Mouse (Mus musculus) E14TG2a.4 (cell line): Measurements from ENCODE around the gene Rnf157.

Source experiments
- CTCF ChIP-seq: conservative IDR thresholded peaks from 2 replicates; pipeline ENCODE4 v1.5.1; 2014; ENCODE audit warnings: low read length
- NANOG ChIP-seq: IDR thresholded peaks from 2 replicates; pipeline ENCODE4 v1.6.1; 2014; ENCODE audit warnings: borderline replicate concordance, low read length, mixed read lengths

DNA sequence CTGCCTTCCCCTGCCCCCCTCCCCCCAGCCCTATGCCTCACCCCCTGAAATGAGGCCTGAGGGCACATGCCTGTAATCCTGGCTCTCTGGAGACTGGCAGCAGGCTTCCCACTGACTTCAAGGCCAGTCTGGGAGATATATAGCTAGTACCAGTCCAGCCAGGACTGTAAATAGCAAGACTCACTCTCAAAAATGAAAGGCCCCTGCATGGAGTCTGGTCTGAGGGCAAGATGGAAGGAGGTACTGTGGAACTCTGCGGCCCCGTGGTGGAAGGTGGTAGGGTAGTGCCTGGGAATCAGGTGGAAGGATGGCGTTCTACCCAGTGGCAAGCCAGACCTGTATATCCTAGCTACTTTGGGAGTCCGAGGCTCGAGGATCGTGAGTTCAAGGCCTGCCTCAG is 31.1 kb upstream of the Rnf157 start:
- TF ChIP-seq CTCF (no peak), NANOG (no peak)
